Mouse (Mus musculus) intestine, embryonic 14.5 days (tissue): ENCODE measurements around the gene Fzd10. TPM values are rescaled to one million over a fixed set of nuclear protein-coding genes. Genes with fewer than 3 reads are reported as not detected.

Experiments
- ATAC-seq: fragments of 200-750 bp; cut with Nextera tagmentation; replicated peaks from 2 replicates; pipeline ENCODE4 v1.8.0; 2017; ENCODE audit warnings: low read depth, moderate number of reproducible peaks, moderate TSS enrichment, moderate library complexity; ENCODE audit not compliant: low FRiP score, low TSS enrichment
- DNase-seq: peaks from one replicate; pipeline ENCODE4 v3.0.0-alpha.2; 2018; ENCODE audit warnings: low spot score
- H3K27ac ChIP-seq: fragments of 300-500 bp; sonication (generic); 2 replicates; pipeline ENCODE4 v1.5.1; 2014; ENCODE audit warnings: low read depth, mild to moderate bottlenecking, control low read depth
- H3K27me3 ChIP-seq: fragments of 300-500 bp; sonication (generic); replicated peaks from 2 replicates; pipeline ENCODE4 v1.6.1; 2014; ENCODE audit warnings: low read length, control low read depth; ENCODE audit not compliant: control insufficient read depth, insufficient read depth
- H3K36me3 ChIP-seq: fragments of 300-500 bp; sonication (generic); 2 replicates; pipeline ENCODE4 v1.6.1; 2014; ENCODE audit warnings: low read length, control low read depth; ENCODE audit not compliant: control insufficient read depth, insufficient read depth
- H3K4me1 ChIP-seq: fragments of 300-500 bp; sonication (generic); replicated peaks from 2 replicates; pipeline ENCODE4 v1.6.1; 2014; ENCODE audit warnings: low read length, control low read depth, mixed read lengths; ENCODE audit not compliant: control insufficient read depth, insufficient read depth
- H3K4me2 ChIP-seq: fragments of 300-500 bp; sonication (generic); 2 replicates; pipeline ENCODE4 v1.6.1; 2014; ENCODE audit warnings: low read length
- H3K4me3 ChIP-seq: fragments of 300-500 bp; sonication (generic); 2 replicates; pipeline ENCODE4 v1.5.1; 2014; ENCODE audit warnings: low read depth, low read length, control low read depth, mixed read lengths
- H3K9ac ChIP-seq: fragments of 300-500 bp; sonication (generic); 2 replicates; pipeline ENCODE4 v1.6.1; 2014; ENCODE audit warnings: mild to moderate bottlenecking, low read length
- H3K9me3 ChIP-seq: fragments of 300-500 bp; sonication (generic); 2 replicates; pipeline ENCODE4 v1.6.1; 2016; ENCODE audit warnings: low read length, control low read depth; ENCODE audit not compliant: control insufficient read depth
- WGBS: fragments of 180-500 bp; shearing (Covaris S2); extraction: QIAGEN DNeasy Blood & Tissue Kit; methylation state at CpG from one replicate; pipeline ENCODE4 v1.1.7; 2014; 5-methylcytosine and 5-hydroxymethylcytosine counted together
- polyA plus RNA-seq: library from polyadenylated mRNA; unstranded; fragments of >200 nt; fragmentation: Nextera tagmentation; extraction: Ambion mirVana; gene quantifications from 2 replicates; pipeline ENCODE4 v1.2.1, GENCODE M21; 2014

Fzd10 gene
- polyA plus RNA-seq, 1 experiment from 2014 or later: 2.4 TPM

- WGBS: 26% methylated on average over 4 of the region's 4 CpGs
- Histone ChIP-seq H3K4me2 (peak overlapping the region; percentile 50), H3K9ac (no peak overlapping the region), H3K4me3 (peak overlapping the region; percentile 27; the same call in 1 of the 2 replicates), H3K27ac (no peak overlapping the region), H3K9me3 (no peaks in the 10 kb centered on the region), H3K4me1 (peaks cover 15% of the 10 kb centered on the region; the same call in 1 of the 2 replicates), H3K27me3 (peaks cover 57% of the 10 kb centered on the region), H3K36me3 (no peaks in the 10 kb centered on the region)
- no peak for ATAC-seq
- no peak for DNase-seq
Measured at GRCm38 (mm10) chr5:128597381-128597780, 3.3 kb upstream of the Fzd10 start.

- H3K4me3 ChIP-seq: no peak overlapping the region; the same call in 1 of the 2 replicates
- 2% methylated on average over 10 of the region's 10 CpGs for WGBS
- H3K27ac ChIP-seq: no peak overlapping the region
- DNase-seq (no peak), ATAC-seq (no peak)
- no peaks in the 10 kb centered on the region for H3K9me3 ChIP-seq
- H3K36me3 ChIP-seq: no peaks in the 10 kb centered on the region
- H3K27me3 ChIP-seq: peaks cover 66% of the 10 kb centered on the region
- peaks cover 15% of the 10 kb centered on the region; the same call in 1 of the 2 replicates for H3K4me1 ChIP-seq
- H3K9ac ChIP-seq: no peak overlapping the region
- peak overlapping the region; percentile 88 for H3K4me2 ChIP-seq
Measured at GRCm38 (mm10) chr5:128598191-128598720, 2.4 kb upstream of the Fzd10 start.

GRCm38 (mm10) chr5:128598760-128599364 is 1.8 kb upstream of the Fzd10 start:
- no peak for DNase-seq
- Histone ChIP-seq H3K4me2 (peak overlapping the region; percentile 88), H3K9ac (no peak overlapping the region), H3K4me3 (peak overlapping the region; percentile 59), H3K4me1 (peaks cover 15% of the 10 kb centered on the region; the same call in 1 of the 2 replicates), H3K9me3 (no peaks in the 10 kb centered on the region), H3K36me3 (no peaks in the 10 kb centered on the region), H3K27me3 (peaks cover 69% of the 10 kb centered on the region), H3K27ac (no peak overlapping the region)
- ATAC-seq: no peak
- under 1% methylated on average over 20 of the region's 20 CpGs for WGBS

GRCm38 (mm10) chr5:128599365-128600071 is 1.1 kb upstream of the Fzd10 start:
- DNase-seq (no peak), ATAC-seq (peak; percentile 16)
- Histone ChIP-seq H3K9ac (0 out of 2 replicates have a peak overlapping the region, but pooled peaks have one; percentile 11), H3K4me2 (peak overlapping the region; percentile 88), H3K27me3 (peaks cover 69% of the 10 kb centered on the region), H3K27ac (no peak overlapping the region), H3K9me3 (no peaks in the 10 kb centered on the region), H3K4me1 (peaks cover 15% of the 10 kb centered on the region; the same call in 1 of the 2 replicates), H3K36me3 (no peaks in the 10 kb centered on the region), H3K4me3 (peak overlapping the region; percentile 59)
- WGBS: under 1% methylated on average over 28 of the region's 28 CpGs

- Histone ChIP-seq H3K36me3 (no peaks in the 10 kb centered on the region), H3K4me3 (peak overlapping the region; percentile 59), H3K9ac (peak overlapping the region; percentile 50), H3K9me3 (no peaks in the 10 kb centered on the region), H3K27ac (peak overlapping the region; percentile 47; the same call in 1 of the 2 replicates), H3K27me3 (peaks cover 70% of the 10 kb centered on the region), H3K4me1 (peaks cover 15% of the 10 kb centered on the region), H3K4me2 (peak overlapping the region; percentile 88)
- peak; percentile 74 for DNase-seq
- peak; percentile 59; the same call in 1 of the 2 replicates for ATAC-seq
- under 1% methylated on average over 87 of the region's 87 CpGs for WGBS
Measured at GRCm38 (mm10) chr5:128601036-128602019, 684 bp downstream of the Fzd10 start.

- WGBS: 75% methylated on average over 1 of the region's 1 CpGs
- H3K36me3 ChIP-seq: no peaks in the 10 kb centered on the region
- no peak for DNase-seq
Measured at GRCm38 (mm10) chr5:128603693-128604092, 3.0 kb downstream of the Fzd10 start.

GRCm38 (mm10) chr5:128606596-128606995 is 6.0 kb downstream of the Fzd10 start:
- 11% methylated on average over 14 of the region's 14 CpGs for WGBS
- no peak for ATAC-seq
- H3K4me2 ChIP-seq: peak overlapping the region; percentile 27; the same call in 1 of the 2 replicates
- no peak overlapping the region for H3K4me3 ChIP-seq
- peaks cover 31% of the 10 kb centered on the region for H3K27me3 ChIP-seq
- H3K36me3 ChIP-seq: no peaks in the 10 kb centered on the region
- no peak overlapping the region for H3K9ac ChIP-seq
- DNase-seq: no peak
- H3K9me3 ChIP-seq: no peaks in the 10 kb centered on the region
- H3K4me1 ChIP-seq: peaks cover 6% of the 10 kb centered on the region
- H3K27ac ChIP-seq: no peak overlapping the region

More at GRCm38 (mm10) chr5:128603693-128604092, 3.0 kb downstream of the Fzd10 start:
- H3K27ac ChIP-seq: no peak overlapping the region
- no peak overlapping the region for H3K4me2 ChIP-seq
- H3K9me3 ChIP-seq: no peaks in the 10 kb centered on the region
- H3K4me1 ChIP-seq: peaks cover 20% of the 10 kb centered on the region
- H3K9ac ChIP-seq: no peak overlapping the region
- no peak overlapping the region for H3K4me3 ChIP-seq
- ATAC-seq: no peak
- H3K27me3 ChIP-seq: peaks cover 58% of the 10 kb centered on the region

- Histone ChIP-seq H3K4me2 (no peak overlapping the region), H3K4me3 (no peak overlapping the region), H3K9ac (no peak overlapping the region), H3K27me3 (peaks cover 12% of the 10 kb centered on the region; the same call in 1 of the 2 replicates), H3K27ac (no peak overlapping the region), H3K36me3 (no peaks in the 10 kb centered on the region), H3K9me3 (no peaks in the 10 kb centered on the region), H3K4me1 (peaks cover 6% of the 10 kb centered on the region)
- DNase-seq (no peak), ATAC-seq (no peak)
- WGBS: 84% methylated on average over 7 of the region's 7 CpGs
Measured at GRCm38 (mm10) chr5:128609091-128609490, 8.4 kb downstream of the Fzd10 start.
